Mouse (Mus musculus) G1E (cell line): ENCODE results near the gene Tasp1.

Experiments used
- CTCF ChIP-seq: IDR thresholded peaks from 2 replicates; pipeline ENCODE4 v1.5.1; 2012; ENCODE audit warnings: low read depth, low read length, inconsistent platforms, mixed read lengths
- GATA1 ChIP-seq: IDR thresholded peaks from 2 replicates; pipeline ENCODE4 v1.6.1; 2012; ENCODE audit warnings: borderline replicate concordance, low read length, inconsistent platforms, mixed read lengths
- GATA2 ChIP-seq: IDR thresholded peaks from 2 replicates; pipeline ENCODE4 v1.6.1; 2012; ENCODE audit warnings: low read depth, low read length, inconsistent platforms, borderline replicate concordance
- POLR2AphosphoS5 ChIP-seq: IDR thresholded peaks from 2 replicates; pipeline ENCODE4 v1.6.1; 2012; ENCODE audit warnings: low read depth, low read length, inconsistent platforms; ENCODE audit not compliant: insufficient replicate concordance
- TAL1 ChIP-seq: conservative IDR thresholded peaks from 2 replicates; pipeline ENCODE4 v1.6.1; 2012; ENCODE audit warnings: low read depth, low read length, inconsistent platforms, mixed read lengths

DNA sequence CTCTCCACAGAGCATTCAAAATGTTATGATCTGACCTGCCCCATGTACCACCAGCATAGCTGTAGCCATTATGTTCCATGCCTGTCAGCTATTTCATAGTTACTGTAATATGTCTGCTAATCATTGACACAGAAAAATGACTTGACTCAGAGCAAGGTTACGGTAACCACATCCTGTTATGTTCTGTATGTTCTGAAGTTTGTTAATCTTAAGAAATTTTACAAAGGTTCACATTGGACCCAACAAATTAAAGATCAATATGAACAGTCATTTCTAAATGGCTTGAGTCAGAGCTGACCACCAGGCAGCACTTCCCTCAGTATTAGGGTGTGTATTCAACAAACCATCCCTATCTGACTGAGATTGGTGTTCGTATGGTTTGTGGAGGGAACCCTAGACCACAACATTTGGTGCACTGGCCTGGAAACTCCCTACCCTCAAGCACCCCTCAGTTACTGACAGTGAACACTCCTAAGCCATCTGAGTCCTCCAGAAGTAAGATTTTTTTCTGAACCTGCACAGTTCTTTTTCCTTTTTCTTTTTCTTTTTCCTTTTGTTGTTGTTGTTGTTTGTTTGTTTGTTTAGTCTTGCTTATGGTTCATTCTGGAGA, 24.0 kb downstream of the Tasp1 start:
- TF ChIP-seq CTCF, result no peak
- TF ChIP-seq GATA1, result no peak
- TF ChIP-seq GATA2, result no peak
- TF ChIP-seq POLR2AphosphoS5, result no peak
- TF ChIP-seq TAL1, result no peak
